Mouse (Mus musculus): ENCODE data around the gene Stard13.

The Stard13 gene

DNA sequence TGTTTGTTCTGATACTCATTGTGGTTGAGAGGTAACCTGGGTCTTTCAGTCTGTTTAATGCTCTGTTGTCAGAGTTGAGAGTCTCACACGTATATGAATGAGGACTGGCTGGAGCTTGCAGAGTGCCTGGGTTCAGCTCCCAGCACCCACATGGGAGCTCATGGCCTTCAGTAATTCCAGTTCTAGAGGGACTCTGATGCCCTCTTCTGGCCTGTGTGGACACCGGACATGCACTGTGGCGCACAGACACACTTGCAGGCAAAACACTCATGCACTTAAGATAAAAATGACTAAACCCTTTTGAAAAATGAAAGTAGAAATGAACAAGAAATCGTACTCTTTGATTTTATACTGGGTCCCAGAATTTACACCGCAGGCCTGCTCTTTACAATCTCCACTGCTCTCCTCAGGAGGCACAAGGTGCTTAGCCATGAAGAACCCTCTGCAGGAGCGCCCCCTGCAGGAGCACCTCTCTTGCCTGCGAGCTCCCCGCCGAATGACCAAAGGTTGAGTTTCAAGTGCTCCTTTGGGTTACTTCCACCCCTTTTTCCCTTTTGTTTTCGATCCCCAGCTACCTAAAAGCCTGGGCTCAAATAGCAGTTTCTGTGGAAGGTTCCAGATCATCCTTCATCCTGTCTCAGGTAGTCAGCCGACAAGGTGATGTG lies 178.1 kb downstream of the Stard13 start:
- peak in 1 of 2 experiments; percentile 24 for DNase-seq

DNA sequence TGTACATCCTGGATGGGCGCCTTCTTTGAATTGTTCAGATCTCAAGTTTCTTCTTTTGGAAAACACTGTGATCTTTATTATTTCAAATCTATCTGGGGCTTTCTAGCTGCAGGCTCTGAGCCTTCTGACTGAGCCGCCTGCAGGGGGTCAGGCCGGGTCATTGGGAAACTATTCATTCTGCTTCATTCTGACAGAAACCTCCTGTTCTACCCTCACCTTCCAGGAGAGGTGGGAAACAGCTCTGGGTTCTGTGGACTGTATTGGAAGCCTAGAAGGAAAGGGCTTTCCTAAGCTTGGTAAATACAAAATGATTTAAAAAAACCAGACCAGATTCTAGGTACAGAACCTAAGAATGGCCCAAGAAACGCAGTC lies 178.9 kb downstream of the Stard13 start:
- no peak for DNase-seq

GRCm38 (mm10) chr5:151054100-151054742 lies 179.4 kb downstream of the Stard13 start:
- DNase-seq: peak in 1 of 2 experiments; percentile 50

- DNase-seq: no peak
Measured at GRCm38 (mm10) chr5:151053190-151053589, 180.4 kb downstream of the Stard13 start.

GRCm38 (mm10) chr5:151052331-151052730 lies 181.3 kb downstream of the Stard13 start:
- no peak for DNase-seq

DNA sequence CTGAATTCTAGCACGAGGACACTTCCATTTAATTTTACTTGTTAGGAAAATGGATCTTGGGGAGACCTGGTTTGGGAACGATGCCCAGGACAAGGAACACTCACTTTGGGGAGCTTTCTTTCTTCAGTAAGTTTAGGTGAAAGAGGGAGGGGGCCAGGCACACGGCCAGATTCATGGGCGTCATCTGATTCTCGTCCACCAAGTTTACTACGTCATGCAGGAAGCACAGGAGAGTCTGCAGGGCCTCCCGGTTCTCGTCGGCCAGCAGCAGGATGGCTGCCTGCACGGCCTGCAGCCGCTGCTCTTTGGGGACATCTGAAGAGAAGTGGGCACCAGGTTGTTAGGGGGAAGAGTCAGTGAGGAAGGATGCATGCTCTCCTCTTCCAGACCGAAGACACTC lies 186.1 kb downstream of the Stard13 start:
- DNase-seq: peak; percentile 55 to 65

DNA sequence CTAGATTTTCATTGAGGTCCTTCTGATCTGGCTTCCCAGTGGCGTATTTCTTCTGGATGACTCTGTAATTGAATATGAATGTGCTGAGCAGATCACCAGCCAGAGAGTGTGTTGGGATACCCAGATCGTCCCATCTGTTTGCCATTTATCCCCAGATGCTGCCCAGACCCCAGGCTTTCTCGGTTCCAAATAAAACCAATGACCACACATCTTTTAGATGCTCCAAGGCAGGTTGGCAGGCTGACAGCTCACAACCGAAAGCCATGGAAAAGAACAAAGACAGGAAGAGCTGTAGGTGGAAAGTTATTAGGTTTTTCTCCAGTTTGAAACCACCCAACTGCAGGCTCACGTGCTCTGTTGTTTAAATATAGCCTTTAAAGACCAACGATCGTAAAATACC lies 186.7 kb downstream of the Stard13 start:
- peak; percentile 47 to 54 for DNase-seq

GRCm38 (mm10) chr5:151046131-151046530 lies 187.5 kb downstream of the Stard13 start:
- peak in 1 of 2 experiments; percentile 3 for DNase-seq

- no peak for DNase-seq
Measured at GRCm38 (mm10) chr5:151042911-151043310, 190.7 kb downstream of the Stard13 start.

DNA sequence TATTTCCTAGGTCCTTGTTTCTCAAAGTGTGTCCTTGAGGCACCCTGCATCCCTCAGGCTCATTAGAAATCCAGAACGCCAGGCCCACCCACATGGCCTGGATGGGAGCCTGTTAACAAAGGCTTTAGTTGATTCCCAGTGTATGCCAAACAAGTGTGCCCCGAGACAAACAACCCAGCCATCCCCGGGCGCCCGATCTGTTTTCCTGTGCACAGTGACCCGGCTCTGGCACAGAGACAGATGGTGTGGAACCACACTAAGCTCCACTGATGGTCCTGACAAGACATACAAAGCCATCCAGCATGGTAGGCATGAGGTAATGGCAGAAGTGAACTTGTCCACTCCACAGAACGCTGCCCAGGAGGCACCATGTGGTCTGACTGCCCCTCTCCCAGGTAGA lies 195.8 kb downstream of the Stard13 start:
- no peak for DNase-seq

DNA sequence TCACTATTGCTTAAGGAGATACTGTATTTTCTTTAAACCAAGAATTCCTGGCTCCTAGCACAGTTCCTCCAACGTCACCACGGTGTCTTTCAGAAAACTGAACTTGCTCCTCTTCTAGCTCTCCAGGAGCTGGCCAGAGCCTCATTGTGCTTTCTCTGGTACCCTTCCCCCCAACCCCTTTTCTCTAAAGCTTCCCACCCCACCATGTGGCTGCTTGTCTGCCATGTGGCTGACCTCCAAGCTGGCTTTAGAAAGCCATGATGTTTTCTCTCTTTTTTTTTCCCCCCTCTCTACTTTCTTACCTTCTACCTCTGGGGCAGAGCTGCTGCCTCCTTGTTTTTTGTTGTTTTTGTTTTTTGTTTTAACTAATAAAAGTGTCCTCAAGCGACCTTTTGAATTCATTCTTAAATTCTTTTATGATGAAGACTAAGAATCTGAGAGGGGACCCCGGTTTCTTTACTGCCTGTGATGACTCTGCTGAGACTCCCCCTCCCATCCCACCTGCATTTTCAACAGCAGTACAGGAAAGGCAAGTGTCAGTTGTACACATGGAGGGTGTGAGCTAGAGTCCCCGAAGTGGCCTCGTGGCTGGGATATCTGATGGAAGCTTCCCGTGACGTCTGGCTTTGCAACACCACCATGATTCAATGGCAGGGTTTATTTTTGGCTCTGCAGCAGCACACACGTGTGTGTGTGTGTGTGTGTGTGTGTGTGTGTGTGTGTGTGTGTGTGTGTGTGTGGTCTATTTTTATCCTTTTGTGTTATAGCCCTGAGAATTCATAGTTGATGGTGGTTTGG lies 198.7 kb downstream of the Stard13 start:
- no peak for DNase-seq

DNA sequence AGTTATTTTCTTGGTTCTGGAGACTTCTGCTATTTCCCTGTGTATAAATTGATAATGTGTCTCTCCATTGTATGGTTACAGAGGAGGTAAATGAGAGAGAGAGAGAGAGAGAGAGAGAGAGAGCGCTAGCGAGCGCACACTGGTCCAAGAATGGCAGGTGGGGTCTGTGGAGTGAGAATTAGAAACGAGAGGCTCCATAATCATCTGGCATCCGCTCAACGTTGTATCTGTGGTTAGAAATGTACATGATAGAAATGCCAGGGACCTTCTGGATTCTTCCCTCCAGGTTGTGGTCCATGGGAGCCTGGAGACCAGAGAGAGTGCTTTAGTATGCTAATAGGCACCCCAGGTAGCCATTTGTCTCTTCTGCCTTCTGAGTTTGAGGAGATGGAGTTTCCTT lies 204.7 kb downstream of the Stard13 start:
- no peak for DNase-seq

GRCm38 (mm10) chr5:151027171-151027570 lies 206.5 kb downstream of the Stard13 start:
- DNase-seq: no peak

DNA sequence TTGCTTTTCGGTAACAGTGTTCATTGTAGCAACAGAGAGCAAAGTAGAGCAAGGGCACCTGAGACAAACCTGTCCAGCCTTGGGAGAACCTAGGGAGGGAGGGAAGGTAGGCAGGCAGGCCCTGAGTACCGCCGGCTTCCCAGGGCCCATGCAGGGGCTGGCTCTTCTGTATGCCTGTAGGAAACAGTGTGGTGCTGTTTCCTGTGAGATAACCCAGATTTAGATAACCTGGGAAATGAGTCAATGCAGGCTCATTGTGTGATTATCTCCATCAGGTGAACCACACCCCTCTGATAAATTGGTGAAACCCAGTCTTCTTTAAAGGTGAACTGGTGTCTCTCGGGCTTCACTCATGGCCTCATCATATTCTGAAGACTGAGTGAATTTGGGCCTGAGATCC lies 207.6 kb downstream of the Stard13 start:
- DNase-seq: no peak

- DNase-seq: no peak
Measured at GRCm38 (mm10) chr5:151024483-151024882, 209.2 kb downstream of the Stard13 start.

GRCm38 (mm10) chr5:151023461-151023860 lies 210.2 kb downstream of the Stard13 start:
- peak; percentile 28 to 42 for DNase-seq

GRCm38 (mm10) chr5:151022939-151023338 lies 210.7 kb downstream of the Stard13 start:
- DNase-seq: no peak

DNA sequence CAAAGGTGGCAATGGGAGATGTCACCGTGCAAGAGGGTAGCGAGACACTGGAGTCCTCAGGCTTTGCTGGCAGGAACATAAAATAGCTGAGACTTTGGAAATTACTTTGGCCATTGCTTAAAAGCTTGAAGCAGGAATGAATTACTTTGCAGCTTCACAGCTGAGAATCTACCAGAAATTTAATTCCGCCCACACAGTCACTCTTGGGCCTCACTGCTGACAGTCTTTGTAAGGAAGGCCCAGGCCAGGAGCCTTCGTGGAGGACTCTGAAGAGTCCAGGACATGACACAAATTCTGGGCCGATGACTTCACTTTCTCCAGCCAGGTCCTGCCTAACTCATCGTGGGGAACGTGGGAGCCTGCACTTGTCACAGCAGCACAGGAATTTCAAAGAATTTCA lies 211.6 kb downstream of the Stard13 start:
- no peak for DNase-seq

GRCm38 (mm10) chr5:151020831-151021230 lies 212.8 kb downstream of the Stard13 start:
- DNase-seq: peak in 1 of 2 experiments; percentile 32

DNA sequence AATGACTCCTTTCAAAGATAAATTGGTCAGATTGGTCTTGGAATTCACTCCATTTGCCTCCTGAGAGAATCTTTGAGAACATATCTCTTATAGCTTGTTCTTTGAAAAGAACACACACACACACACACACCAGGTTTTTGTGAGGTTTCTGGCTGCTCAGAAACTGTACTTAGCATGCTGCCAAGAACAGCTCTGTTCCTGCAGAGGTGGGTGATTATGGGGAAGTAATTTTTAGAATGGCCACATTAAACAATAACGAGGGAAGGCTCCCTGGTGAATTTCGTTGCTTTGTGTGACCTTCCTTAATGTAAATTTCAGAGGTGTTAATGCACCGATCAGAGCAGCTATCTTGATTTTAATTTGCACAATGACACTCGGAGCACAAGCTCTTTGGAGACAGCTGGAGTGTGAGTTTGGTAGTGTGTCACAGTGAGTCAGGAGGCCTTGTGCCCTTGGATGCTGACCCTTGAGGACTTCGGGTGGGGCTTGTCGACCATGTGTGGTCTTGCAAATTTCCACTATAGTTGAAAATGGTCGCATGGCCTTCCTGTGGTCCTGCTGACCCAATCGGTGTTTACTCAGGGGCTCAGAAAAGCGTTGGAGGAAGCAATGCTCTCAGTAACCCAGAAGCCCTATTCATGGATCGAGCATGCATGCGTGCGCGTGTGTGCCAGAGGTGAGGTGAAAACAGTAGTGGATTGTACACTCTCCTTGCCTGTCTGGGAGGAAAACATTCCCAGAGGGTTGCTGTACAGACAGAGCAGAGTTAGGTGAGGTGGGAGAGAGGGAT lies 213.4 kb downstream of the Stard13 start:
- DNase-seq: no peak

GRCm38 (mm10) chr5:151018959-151019358 lies 214.7 kb downstream of the Stard13 start:
- no peak for DNase-seq

DNA sequence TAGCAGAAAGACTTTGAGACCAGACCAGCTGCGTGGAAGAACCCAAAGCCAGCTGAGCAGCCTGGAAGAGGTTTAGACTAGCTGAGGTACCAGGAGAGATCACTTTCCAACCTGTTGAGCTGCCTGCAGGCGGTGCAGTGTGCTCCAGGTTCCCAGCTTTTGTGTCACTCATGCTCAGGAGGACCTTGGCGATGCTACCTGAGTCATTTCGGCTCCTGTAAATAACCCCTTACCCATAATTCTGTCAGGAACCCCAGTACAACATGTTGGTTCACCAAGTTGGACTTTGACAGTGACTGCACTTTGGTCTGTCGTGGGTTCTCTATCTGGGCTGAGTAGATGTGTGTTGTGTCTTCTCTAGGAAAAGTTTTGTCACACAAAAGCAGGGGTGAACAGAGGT lies 215.2 kb downstream of the Stard13 start:
- no peak for DNase-seq

GRCm38 (mm10) chr5:151004216-151004755 lies 229.3 kb downstream of the Stard13 start:
- DNase-seq: no peak
